Mouse (Mus musculus): ENCODE data around the gene Dppa3.

Dppa3 gene

GRCm38 (mm10) chr6:122669406-122670200, 43.4 kb downstream of the Dppa3 start:
- DNase-seq, result peak; percentile 85 to 92

- no peak for DNase-seq
These were observed 44.0 kb downstream of the Dppa3 start for GRCm38 (mm10) chr6:122670201-122670551.

GRCm38 (mm10) chr6:122670841-122671240, 44.6 kb downstream of the Dppa3 start:
- no peak for DNase-seq

DNA sequence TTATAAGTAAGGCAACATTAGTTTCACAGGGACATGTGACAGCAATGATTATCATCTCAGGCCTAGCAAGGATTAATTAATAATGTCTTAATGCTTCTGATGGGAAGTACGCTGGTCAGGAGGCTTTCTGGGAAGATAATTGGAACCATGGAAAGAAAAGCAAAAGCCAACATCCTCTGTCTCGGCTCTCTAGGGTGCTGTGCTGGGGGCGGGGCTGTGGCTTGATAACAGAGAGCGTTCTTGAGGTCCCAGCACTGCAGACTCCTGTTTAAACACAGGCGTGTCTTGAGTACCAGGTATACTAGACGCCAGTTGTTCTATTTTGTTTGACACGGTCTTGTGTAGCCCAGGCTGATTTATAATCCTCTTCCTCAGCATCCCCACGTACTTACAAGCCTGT, 46.5 kb downstream of the Dppa3 start:
- DNase-seq, result peak in 1 of 2 experiments; percentile 44
